Mouse (Mus musculus) liver (tissue): ENCODE data around the gene Stx6.

ENCODE experiments used
- DNase-seq: peaks from one replicate; pipeline ENCODE4 v3.0.0-alpha.2; 2020; ENCODE audit warnings: mixed read lengths

Stx6 gene

DNA sequence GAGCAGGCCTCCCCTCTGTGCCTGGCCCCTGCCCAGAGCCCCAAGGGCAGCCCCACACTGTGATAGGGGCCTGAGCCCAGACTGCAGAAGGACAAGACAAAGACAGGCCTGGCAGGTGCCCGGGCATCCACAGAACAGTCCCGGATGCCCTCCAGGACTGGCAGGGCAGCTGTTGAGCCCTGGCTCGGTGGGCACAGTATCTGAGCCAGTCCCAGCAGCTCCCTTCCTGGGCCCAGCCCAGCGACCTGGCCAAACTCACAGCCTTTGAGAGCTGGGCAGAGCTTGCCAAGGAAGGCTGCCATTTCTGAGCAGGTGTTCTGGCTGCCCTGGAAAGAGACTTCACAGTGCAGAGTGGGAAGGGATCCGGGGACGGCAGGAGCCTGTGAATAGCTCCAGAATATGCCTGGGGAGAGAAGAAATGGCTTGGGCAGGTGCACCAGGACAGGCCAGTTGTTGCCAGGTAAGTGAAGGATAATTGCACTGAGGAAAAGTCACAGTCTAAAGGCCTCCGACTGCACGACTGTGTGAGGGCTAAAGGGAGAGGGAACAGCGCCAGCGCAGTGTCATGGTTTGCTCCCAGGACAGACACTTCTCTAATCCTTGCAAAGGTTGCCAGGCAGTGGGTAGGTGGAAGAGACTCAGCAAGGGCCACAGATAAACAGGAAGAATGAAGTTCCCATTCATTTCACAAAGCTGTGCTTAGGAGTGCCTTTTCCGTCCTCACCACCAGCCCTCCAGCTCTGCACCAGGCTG lies 51.7 kb downstream of the Stx6 start:
- DNase-seq, result no peak

DNA sequence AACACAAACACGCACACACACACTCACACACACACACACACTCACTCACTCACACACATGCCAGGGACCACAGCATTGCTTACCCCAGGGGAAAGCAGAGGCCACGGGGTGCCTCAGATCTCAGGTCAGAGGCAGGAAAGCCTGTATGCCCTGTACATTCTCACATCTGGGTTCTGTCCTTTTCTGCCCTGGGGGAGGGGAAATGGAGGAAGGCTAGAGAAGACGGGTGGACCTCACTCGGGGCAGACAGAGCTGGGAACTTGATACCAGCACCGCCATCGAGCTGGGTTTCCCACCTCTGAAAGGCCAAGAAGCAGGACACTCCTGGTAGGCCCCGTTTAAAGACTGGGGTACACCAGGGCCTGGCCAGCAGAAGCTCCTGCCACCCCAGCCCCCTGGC lies 52.5 kb downstream of the Stx6 start:
- DNase-seq, result no peak

DNA sequence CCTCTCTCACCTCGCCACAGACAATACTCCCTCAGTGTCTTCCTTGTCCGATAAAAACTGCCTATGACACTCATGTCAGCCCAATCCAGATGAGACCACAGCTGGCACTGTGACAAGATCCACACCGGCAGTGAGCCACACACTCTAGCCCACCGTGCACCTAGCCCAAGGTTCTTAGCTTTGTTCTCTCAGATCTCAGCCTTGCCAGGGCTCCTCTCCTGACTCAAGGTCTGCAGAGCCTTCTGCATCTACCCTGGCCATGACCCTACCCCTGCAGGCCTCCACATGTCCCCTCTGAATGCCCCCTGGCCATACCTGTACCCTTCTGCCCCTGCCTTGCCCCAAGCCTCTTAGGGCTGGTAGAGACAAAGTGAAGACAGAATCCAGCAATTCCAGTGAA lies 53.6 kb downstream of the Stx6 start:
- DNase-seq, result no peak

DNA sequence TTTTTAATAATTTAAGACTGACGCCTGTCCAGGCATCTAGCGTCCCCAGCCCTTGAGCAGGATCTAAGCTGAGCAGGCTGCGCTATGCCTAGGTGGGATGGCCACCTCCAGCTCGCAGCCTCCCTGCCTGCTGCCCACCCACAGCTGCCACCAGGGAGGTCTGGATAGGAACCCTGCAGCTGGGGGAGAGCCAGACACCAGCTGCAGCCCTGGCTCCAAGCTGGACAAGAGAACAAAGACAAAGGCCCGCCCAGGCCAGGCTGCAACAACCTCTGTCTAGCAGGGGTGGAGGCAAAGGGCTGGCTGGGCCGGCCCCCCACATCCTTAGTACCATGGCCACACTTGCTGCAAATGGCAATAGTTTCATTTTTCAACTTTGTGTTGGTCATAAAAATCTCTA lies 54.0 kb downstream of the Stx6 start:
- no peak for DNase-seq

DNA sequence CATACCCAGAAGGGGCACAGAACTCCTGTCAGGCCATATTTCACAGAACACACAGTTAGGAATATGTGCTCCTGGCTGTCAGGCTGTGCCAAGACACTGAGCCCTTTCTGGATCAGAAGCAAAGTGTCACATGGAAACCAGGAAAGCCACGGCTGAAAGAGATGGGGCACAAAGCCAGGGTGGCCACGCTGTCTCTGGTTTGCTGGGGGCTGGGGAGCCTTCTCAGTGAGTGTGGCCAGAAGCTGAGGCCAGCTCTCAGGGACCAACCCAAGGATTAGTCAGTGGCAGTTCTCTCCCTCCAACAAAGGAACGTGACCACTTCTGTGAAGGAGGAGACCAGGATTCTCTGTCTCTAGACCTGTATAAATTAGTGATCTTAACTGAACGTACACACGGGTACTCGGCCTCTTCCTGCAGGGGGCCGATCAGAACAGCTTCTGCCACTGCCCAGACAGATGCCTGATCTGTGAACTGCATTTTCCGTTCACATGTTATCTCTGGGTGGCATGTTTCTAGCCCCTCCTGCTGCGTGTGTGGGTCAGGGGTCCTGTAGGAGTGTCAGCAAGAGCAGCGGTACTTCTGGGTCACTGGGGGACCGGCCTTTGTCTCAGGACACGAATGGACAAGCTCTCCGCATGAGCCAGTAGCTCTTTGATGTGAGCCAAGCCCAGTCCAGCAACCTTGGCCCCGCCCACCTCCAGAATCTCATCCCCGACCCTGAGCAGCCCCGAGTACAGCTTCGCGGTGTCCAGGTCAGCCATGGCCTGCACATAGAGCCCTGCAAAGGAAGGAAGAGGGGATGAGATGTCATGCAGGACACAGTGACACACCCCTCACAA lies 54.6 kb downstream of the Stx6 start:
- no peak for DNase-seq

DNA sequence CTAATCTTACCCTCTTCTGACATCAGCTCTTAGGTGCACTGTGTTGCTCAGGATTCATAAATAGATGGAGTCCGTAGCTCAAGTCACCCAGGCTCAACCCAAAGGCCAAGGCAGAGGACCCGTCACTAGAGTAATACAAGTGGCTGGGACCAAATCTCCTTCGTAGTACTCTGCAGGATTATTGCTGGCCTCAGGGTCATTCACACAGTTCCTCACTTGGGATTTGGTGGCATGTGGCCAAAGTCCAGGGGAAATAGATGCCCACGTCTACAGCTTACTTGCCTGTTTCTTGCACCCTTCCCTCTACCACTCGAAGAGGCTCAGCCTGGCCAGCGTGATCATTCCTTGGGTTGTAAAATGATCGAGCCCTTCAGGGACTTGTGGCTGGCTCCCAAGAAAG lies 55.4 kb downstream of the Stx6 start:
- no peak for DNase-seq

DNA sequence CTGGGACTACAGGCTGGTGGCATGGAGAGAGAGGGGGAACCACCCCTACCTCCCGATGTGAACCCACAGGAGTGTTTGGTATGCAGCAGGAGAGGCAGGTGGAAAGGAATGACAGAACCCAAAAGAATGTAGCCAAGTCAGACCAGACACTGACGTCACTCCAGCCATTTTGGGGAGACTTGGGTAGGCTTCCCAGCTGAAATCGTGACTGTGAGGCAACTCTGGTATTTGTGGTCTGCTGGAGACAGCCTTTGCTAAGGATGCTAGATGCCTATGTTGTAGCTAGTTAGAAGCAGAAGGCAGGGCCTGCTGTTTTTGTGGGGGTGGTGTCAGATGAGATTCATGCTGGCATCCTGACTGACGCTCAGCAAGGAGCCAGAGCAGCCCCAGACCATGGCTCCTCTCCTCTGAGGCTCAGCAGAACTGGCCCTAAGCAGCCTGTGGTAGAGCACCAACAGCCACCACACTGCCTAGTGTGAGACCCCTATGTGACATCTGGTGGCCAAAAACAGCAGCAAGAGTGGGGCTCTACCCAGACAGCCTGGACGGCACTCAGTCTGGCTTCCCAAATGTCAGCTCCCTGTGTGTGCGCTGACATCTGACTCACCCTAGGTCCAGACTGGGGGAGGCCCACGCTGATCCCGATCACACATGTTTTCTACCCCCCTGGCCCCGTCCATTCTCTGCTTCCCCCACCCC lies 56.7 kb downstream of the Stx6 start:
- DNase-seq, result no peak

DNA sequence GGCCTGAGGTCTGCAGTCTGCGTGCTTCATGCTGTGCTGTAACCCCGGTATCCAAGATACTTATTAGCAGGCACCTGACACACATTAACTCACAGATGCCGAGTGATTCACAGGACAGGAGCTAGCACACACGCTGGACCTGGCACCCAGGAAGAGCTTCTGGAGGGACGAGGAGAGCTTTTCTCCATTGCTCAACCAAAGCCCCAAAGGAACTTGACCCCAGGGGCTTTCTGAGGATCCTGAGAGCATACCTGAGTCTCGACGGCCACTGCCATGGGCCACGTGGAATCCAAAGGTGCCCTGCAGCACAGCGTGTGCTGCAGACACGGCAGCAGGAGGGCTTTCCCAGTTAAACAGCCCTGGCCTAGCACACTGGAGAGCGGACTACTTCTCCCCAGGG lies 57.8 kb downstream of the Stx6 start:
- no peak for DNase-seq

DNA sequence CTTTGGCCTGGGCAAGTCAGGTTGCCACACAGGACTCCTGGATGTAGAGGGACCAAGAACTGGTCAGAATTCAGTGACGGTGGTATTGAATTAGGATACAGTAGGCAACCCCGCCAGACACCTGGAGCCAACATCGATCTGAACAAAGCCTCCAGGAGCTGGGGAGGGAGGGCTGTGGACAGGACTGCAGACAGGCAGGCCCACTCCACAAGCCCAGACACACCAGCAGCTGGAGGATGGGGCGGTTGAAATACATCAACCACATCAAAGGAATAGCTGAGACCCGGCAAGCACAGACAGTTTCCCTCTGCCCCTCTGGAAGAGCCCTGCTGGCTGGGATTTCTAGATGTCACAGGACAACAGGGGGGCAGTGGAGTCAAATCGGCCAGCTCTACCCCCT lies 58.3 kb downstream of the Stx6 start:
- DNase-seq, result no peak

DNA sequence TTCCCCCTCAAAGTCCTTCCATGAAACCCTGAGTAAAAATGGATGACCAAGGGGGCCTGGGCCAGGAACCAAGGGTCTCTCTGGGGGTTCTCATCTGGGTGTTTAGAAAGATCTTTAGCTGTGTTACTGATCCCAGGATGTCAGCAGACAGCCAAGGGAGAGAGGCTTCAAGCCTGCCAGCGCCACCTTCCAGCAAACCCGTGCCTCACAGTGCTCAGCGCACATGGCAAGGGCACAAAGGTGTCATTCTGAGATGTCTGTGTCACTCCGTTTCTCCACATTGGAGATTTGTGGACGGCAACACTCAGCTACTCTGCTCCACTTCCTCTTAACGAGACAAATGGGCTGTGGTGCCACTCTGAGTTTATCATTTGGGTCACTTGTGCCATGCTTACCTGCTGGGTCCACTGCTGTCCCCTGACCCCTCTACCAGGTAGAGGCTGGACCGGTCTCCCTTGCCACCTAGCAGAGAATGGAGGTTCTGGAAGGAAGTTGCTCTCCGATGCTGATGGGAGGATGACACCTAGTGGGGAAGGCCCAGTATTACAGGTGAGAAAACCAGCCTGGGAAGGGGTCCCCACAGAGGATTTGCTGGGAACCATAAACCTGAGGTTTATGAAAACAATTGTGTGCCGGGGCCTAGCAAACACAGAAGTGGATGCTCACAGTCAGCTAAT lies 59.5 kb downstream of the Stx6 start:
- peak; percentile 49 for DNase-seq

DNA sequence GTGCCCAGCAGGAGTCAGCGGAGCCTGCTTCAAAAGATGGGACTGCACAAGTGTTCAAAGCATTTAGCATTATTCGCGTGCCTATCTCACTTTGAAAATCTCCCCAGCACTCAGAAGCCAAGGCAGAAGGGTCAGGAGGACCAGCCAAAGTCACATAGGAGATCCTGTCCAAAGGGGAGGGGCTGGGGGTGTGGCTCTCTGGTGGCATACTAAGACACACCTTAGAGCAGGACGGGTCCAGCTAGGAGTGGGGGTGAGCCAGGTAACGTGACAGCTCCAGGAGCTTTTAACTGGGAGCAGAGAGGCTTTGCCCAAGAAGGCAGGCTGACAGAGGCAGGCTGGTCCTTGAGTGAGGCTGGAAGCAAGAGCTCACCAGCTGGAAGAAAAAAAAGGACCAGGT lies 60.4 kb downstream of the Stx6 start:
- DNase-seq, result no peak

DNA sequence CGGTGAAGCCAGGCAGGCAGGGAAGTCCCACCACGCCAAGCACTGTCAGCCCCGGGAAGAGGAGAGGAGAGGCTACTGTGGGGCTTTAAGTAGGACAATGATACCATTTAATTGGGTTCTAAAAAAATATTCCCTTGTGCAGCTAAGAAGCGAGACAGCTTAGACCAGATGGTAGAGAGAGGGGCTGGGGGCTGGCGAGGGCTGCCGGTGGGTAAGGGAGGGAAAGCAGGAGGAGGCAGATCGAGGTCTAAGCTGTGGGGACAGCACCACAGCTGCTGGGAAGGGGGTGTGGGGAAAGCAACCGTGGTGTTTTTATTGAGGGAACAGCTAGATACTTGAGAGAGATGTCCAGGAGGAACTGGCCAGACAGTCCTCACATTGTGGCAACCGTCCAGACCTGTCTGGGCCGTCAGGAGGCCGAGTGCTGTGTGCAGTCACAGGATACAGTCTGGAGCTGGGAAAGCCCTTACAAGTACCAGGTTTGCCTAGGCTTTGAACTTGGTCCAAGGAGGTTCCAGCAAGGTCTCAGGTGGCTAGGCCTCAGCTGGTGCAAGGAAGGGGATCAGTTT lies 63.7 kb downstream of the Stx6 start:
- no peak for DNase-seq

DNA sequence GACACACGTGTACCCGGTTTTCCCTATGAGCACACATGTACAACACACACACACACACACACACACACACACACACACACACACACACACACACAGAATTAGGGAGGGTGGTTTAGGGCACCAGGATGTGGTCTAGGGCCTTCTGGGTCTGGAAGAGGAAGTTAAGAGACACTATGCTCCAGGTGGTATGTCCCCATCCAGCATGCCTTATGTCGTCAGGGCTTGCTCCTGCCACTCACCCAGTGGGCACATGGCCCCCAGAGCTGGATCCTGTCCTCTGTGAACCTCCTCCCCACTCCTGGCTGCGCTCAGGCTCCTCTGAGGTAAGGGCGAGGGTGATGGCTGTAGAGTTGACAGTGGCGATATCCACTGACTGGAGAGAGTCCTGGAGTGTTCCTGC lies 64.5 kb downstream of the Stx6 start:
- DNase-seq, result no peak

DNA sequence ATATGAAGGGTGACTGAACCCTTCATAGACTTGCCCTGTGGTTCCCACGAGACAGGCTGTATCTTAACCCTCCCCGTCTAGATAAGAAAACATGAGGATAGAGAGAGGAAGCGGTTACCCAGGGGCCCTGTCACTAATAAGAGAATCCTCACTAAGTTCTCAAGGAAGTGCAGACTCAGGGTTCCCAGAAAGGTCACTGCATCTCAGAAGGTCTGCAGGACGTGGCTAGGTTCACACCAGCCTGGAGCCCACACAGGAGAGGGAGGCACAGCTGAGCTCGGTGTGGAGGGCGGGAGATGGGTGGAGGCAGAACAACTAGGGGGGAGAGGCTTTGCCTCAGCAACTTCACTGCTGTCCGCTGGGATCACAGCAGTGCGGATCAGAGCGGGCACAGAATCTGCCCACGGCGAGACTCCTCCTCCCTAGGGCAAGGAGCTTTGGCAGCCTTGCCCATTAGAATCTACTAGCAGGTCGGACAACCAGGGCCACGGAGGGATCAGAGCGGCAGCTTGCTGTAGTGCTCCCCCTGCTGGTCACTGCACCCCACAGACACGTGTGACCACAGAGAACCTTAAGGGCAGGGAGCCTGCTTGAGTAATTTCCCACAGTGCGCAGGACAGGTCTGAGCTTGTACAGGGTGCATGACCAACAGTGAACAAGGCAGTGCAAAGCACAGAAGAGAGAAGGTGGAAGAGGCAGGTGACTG lies 65.5 kb downstream of the Stx6 start:
- DNase-seq, result peak; percentile 88

DNA sequence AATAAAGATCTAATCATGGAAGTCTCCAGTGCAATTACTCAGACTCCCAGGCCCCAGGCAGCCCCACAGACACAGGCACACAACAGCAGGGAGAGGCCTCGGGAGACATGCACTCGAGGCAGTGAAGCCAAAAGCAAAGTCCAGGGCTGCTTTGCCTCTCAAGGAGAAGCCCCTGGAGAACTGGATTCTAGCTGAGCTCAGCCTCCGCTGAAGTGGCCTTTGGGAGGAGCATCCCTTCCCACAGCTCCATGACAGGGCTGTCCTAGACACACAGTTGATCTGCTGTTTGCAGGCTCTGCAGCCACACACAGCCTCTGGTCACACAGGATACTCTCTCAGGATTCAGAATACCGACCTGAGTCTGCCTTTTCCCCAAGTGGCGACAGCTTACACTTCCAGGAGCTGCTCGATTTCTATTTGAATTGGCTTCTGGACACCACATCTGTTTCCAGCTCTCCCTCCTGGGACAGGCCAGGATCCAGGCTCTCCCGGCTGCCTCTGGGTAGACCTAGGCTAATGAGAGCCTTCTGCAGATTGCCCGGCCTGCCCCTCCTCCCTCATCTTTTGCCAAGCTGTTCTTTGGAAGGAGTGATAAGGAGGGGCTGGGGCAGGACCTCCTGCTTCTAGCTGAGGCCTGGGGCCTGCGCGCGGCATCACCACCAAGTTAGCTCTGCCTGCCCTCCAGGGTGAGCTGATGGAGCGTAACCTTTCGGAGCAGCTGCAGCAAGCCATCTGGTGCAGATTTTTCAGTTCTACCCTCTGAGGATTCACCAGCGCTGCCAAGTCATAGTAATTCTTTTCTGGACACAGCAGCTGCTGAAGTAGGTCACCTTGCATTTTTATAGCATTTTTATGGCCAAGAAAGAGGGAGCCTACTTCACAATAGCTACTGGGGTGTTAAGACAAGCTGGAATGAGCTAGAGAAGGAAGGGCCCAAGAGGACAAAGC lies 71.2 kb downstream of the Stx6 start:
- peak; percentile 21 for DNase-seq

DNA sequence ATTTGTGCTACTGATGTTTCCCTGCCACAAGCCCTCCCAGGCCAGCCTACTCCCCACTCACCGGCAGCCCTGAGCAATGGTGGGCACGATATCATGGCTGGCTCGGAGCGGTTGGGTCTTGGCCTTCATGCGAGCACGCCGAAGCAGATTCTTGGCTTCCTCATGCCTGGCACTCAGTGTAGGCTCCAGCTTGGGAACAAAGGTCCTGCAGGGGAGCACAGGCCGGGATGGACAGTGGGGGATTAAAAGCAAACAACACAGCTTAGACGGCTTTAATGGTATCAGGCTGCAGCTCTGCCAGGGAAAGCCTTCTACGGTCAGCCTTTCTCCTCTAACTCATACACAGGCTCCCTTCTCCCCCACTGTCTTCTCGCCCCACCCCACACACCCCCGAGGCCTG lies 73.9 kb downstream of the Stx6 start:
- no peak for DNase-seq

DNA sequence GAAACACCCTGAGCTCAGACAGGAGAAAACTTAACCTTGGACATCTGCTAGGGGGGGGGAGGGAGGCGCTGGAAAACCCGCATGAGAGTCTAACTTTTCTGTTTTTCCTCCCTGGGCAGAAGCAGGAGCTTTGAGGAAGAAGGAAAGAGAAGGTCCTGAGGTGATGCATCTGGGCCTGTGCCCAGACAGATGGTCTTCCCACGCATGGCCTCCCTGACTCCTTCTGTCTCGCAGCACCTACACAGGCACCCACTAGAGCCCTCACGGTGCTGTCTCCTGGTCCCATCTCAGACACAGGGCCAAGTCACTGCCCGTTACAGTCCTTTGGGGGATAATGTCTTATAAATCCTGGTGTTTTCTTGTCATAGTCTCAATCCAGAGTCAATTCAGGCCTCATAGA lies 74.3 kb downstream of the Stx6 start:
- no peak for DNase-seq

DNA sequence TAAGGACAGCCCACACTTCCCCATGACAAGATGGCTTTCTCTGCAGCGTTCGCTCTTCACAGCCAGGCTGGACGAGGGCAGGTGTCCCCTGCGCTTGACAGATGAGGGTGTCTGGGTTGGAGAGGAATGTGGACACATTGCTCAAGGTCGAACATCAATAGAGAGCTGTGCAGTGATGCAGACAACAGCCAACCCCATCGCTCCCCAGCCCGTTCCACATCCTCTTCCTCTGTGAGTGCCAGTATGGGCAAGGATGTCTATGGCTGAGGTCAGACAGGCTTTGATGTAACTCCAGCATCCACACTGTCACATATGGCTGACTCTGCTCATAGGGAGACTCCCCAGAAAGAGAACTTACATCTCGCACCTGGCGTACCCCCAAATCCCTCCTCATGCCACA lies 74.9 kb downstream of the Stx6 start:
- no peak for DNase-seq

DNA sequence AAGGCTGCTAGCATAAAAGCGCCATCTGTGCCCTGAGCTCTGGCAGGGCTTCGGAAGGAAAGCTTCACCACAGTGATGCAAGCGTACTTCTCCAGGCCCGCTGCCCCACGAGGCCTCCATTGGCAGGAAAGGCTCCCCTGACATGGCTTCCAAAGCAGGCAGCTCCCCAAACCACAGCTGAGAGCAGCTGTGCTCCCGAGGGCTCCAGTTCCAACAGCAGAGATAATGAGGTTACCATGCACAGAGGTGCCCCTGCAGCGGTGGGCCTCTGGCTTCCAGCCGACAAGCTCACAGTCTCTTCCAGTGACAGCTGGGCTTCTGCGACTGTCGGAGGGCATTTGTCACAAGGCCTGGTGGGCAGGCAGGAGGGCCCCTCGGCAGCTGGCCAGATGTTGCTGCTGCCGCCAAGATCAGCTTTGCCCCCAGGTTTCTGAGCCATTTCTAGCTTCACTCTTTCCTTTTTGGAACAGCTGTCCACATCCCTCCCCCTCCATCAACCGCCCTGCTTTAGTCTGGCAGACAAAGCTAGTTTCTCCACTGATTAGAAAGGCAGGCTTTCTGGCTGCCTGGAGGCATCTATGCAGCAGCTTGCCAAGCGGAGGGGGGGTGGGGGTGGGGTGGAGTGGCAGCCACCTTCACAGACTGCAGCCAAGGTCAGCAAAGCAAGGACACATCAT lies 75.6 kb downstream of the Stx6 start:
- no peak for DNase-seq

DNA sequence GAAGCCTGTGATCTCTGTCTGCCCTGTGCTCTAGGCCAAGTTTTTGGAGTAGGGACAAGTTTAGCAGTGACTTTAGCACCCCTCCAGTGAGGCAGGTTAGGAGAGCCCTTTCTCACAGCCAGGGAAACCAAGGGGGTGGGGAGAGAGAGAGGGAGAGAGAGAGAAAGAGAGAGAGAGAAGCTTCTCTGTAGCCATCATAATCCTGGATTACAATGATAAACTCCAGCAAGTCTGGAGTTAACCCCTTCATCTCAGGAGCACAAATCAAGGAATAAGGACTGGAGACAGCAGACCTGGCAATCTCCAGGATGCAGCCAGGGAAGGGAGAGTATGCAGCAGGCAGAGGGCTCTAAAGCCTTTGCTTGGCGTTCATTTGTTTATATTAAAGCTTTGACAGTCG lies 77.1 kb downstream of the Stx6 start:
- no peak for DNase-seq
